Mouse (Mus musculus): ENCODE results near the gene Hps6. TPM values are rescaled to one million over a fixed set of nuclear protein-coding genes. Genes with fewer than 3 reads are reported as not detected.
A peak's percentile ranks its signal among the peaks of the same experiment; 100 is the strongest.

The Hps6 gene
- polyA plus RNA-seq, 1 experiment from 2014 or later = 4.8 TPM

GRCm38 (mm10) chr19:46002279-46002678 is 1.0 kb upstream of the Hps6 start:
- 81% methylated on average over 9 of the region's 9 CpGs for WGBS
- DNase-seq (ENCODE audit: low spot score) = no peak

GRCm38 (mm10) chr19:46004814-46005466 is 1.6 kb downstream of the Hps6 start:
- DNase-seq (ENCODE audit: low spot score) = no peak
- Histone ChIP-seq H3K27me3 (ENCODE audit: insufficient read depth, poor library complexity, severe bottlenecking) (peaks cover 26% of the 10 kb centered on the region), H3K4me1 (replicated peaks) (peaks cover 28% of the 10 kb centered on the region), H3K4me3 (no peak overlapping the region), H3K27ac (no peak overlapping the region), H3K9me3 (no peaks in the 10 kb centered on the region), H3K36me3 (peaks cover 9% of the 10 kb centered on the region)
- 68% methylated on average over 17 of the region's 17 CpGs for WGBS

More at GRCm38 (mm10) chr19:46002279-46002678, 1.0 kb upstream of the Hps6 start:
- Histone ChIP-seq H3K4me3 (no peak overlapping the region), H3K36me3 (peaks cover 4% of the 10 kb centered on the region; the same call in 1 of the 2 replicates), H3K27ac (no peak overlapping the region), H3K27me3 (ENCODE audit: insufficient read depth, poor library complexity, severe bottlenecking) (peaks cover 26% of the 10 kb centered on the region), H3K9me3 (no peaks in the 10 kb centered on the region), H3K4me1 (replicated peaks) (peaks cover 37% of the 10 kb centered on the region)

GRCm38 (mm10) chr19:46005680-46006079 is 2.4 kb downstream of the Hps6 start:
- peaks cover 9% of the 10 kb centered on the region for H3K36me3 ChIP-seq
- DNase-seq (ENCODE audit: low spot score) = no peak
- H3K4me1 ChIP-seq (replicated peaks) = peaks cover 28% of the 10 kb centered on the region
- WGBS = 89% methylated on average over 7 of the region's 7 CpGs
- no peak overlapping the region for H3K27ac ChIP-seq
- no peaks in the 10 kb centered on the region for H3K9me3 ChIP-seq
- no peak overlapping the region for H3K4me3 ChIP-seq
- peaks cover 26% of the 10 kb centered on the region for H3K27me3 ChIP-seq (ENCODE audit: insufficient read depth, poor library complexity, severe bottlenecking)

- DNase-seq (ENCODE audit: low spot score) = peak; percentile 89
- WGBS = 42% methylated on average over 12 of the region's 12 CpGs
- no peaks in the 10 kb centered on the region for H3K9me3 ChIP-seq
- H3K4me3 ChIP-seq = no peak overlapping the region
- no peaks in the 10 kb centered on the region for H3K27me3 ChIP-seq (ENCODE audit: insufficient read depth, poor library complexity, severe bottlenecking)
- no peak overlapping the region for H3K27ac ChIP-seq
- no peaks in the 10 kb centered on the region for H3K4me1 ChIP-seq (replicated peaks)
- no peaks in the 10 kb centered on the region for H3K36me3 ChIP-seq
Observed at GRCm38 (mm10) chr19:46014572-46015178, 11.4 kb downstream of the Hps6 start.

- Histone ChIP-seq H3K36me3 (no peaks in the 10 kb centered on the region), H3K27ac (no peak overlapping the region), H3K9me3 (no peaks in the 10 kb centered on the region), H3K27me3 (ENCODE audit: insufficient read depth, poor library complexity, severe bottlenecking) (no peaks in the 10 kb centered on the region), H3K4me1 (replicated peaks) (no peaks in the 10 kb centered on the region), H3K4me3 (no peak overlapping the region)
- WGBS = 88% methylated on average over 2 of the region's 2 CpGs
- no peak for DNase-seq (ENCODE audit: low spot score)
Observed at GRCm38 (mm10) chr19:46016023-46016422, 12.7 kb downstream of the Hps6 start.

- 78% methylated on average over 6 of the region's 6 CpGs for WGBS
- DNase-seq (ENCODE audit: low spot score) = no peak
- no peak overlapping the region for H3K4me3 ChIP-seq
- peaks cover 11% of the 10 kb centered on the region for H3K36me3 ChIP-seq
- H3K27me3 ChIP-seq (ENCODE audit: insufficient read depth, poor library complexity, severe bottlenecking) = no peaks in the 10 kb centered on the region
- no peak overlapping the region for H3K27ac ChIP-seq
- H3K9me3 ChIP-seq = peaks cover 6% of the 10 kb centered on the region
- peaks cover 10% of the 10 kb centered on the region for H3K4me1 ChIP-seq (replicated peaks)
Observed at GRCm38 (mm10) chr19:46024959-46025358, 21.7 kb downstream of the Hps6 start.

GRCm38 (mm10) chr19:46026567-46026966 is 23.3 kb downstream of the Hps6 start:
- DNase-seq (ENCODE audit: low spot score) = no peak
- peaks cover 6% of the 10 kb centered on the region for H3K9me3 ChIP-seq
- peaks cover 10% of the 10 kb centered on the region for H3K4me1 ChIP-seq (replicated peaks)
- 78% methylated on average over 8 of the region's 8 CpGs for WGBS
- no peaks in the 10 kb centered on the region for H3K27me3 ChIP-seq (ENCODE audit: insufficient read depth, poor library complexity, severe bottlenecking)
- H3K27ac ChIP-seq = no peak overlapping the region
- H3K4me3 ChIP-seq = no peak overlapping the region
- peaks cover 26% of the 10 kb centered on the region for H3K36me3 ChIP-seq

- no peak overlapping the region for H3K4me3 ChIP-seq
- peaks cover 49% of the 10 kb centered on the region for H3K36me3 ChIP-seq
- 73% methylated on average over 11 of the region's 11 CpGs for WGBS
- DNase-seq (ENCODE audit: low spot score) = no peak
- peaks cover 14% of the 10 kb centered on the region for H3K4me1 ChIP-seq (replicated peaks)
- H3K27me3 ChIP-seq (ENCODE audit: insufficient read depth, poor library complexity, severe bottlenecking) = no peaks in the 10 kb centered on the region
- peaks cover 6% of the 10 kb centered on the region for H3K9me3 ChIP-seq
- H3K27ac ChIP-seq = no peak overlapping the region
Observed at GRCm38 (mm10) chr19:46028747-46029320, 25.5 kb downstream of the Hps6 start.

GRCm38 (mm10) chr19:46029652-46030051 is 26.3 kb downstream of the Hps6 start:
- peaks cover 6% of the 10 kb centered on the region for H3K9me3 ChIP-seq
- no peak overlapping the region for H3K4me3 ChIP-seq
- no peak overlapping the region for H3K27ac ChIP-seq
- no peaks in the 10 kb centered on the region for H3K27me3 ChIP-seq (ENCODE audit: insufficient read depth, poor library complexity, severe bottlenecking)
- WGBS = 96% methylated on average over 1 of the region's 1 CpGs
- peaks cover 57% of the 10 kb centered on the region for H3K36me3 ChIP-seq
- peaks cover 16% of the 10 kb centered on the region for H3K4me1 ChIP-seq (replicated peaks)
- DNase-seq (ENCODE audit: low spot score) = no peak

- peaks cover 6% of the 10 kb centered on the region for H3K9me3 ChIP-seq
- H3K4me1 ChIP-seq (replicated peaks) = peaks cover 16% of the 10 kb centered on the region
- 95% methylated on average over 10 of the region's 10 CpGs for WGBS
- no peak overlapping the region for H3K27ac ChIP-seq
- H3K27me3 ChIP-seq (ENCODE audit: insufficient read depth, poor library complexity, severe bottlenecking) = no peaks in the 10 kb centered on the region
- peaks cover 64% of the 10 kb centered on the region for H3K36me3 ChIP-seq
- no peak for DNase-seq (ENCODE audit: low spot score)
- H3K4me3 ChIP-seq = no peak overlapping the region
Observed at GRCm38 (mm10) chr19:46030196-46030983, 27.1 kb downstream of the Hps6 start.

- peaks cover 79% of the 10 kb centered on the region for H3K36me3 ChIP-seq
- no peaks in the 10 kb centered on the region for H3K27me3 ChIP-seq (ENCODE audit: insufficient read depth, poor library complexity, severe bottlenecking)
- no peak overlapping the region for H3K4me3 ChIP-seq
- H3K4me1 ChIP-seq (replicated peaks) = peaks cover 20% of the 10 kb centered on the region
- no peak for DNase-seq (ENCODE audit: low spot score)
- WGBS = 74% methylated on average over 9 of the region's 9 CpGs
- H3K27ac ChIP-seq = no peak overlapping the region
- H3K9me3 ChIP-seq = peaks cover 6% of the 10 kb centered on the region
Observed at GRCm38 (mm10) chr19:46031689-46032432, 28.6 kb downstream of the Hps6 start.

- Histone ChIP-seq H3K9me3 (peaks cover 6% of the 10 kb centered on the region), H3K4me3 (no peak overlapping the region), H3K36me3 (peaks cover 81% of the 10 kb centered on the region), H3K27me3 (ENCODE audit: insufficient read depth, poor library complexity, severe bottlenecking) (no peaks in the 10 kb centered on the region), H3K4me1 (replicated peaks) (peaks cover 25% of the 10 kb centered on the region), H3K27ac (no peak overlapping the region)
- WGBS = 88% methylated on average over 26 of the region's 26 CpGs
- DNase-seq (ENCODE audit: low spot score) = no peak
Observed at GRCm38 (mm10) chr19:46032731-46033510, 29.6 kb downstream of the Hps6 start.

Measured in hindbrain, embryonic 10.5 days (tissue).